Mouse (Mus musculus) cerebellum, postnatal 4 days (tissue): ENCODE results near the gene Wdr46.
A peak's percentile ranks its signal among the peaks of the same experiment; 100 is the strongest.

Source experiments
- DNase-seq, 2 experiments: peaks; one replicate each; pipeline ENCODE4 v3.0.0; 2022; ENCODE audit warnings: low spot score in 2 of 2, mixed read lengths in 1 of 2

The Wdr46 gene

DNA sequence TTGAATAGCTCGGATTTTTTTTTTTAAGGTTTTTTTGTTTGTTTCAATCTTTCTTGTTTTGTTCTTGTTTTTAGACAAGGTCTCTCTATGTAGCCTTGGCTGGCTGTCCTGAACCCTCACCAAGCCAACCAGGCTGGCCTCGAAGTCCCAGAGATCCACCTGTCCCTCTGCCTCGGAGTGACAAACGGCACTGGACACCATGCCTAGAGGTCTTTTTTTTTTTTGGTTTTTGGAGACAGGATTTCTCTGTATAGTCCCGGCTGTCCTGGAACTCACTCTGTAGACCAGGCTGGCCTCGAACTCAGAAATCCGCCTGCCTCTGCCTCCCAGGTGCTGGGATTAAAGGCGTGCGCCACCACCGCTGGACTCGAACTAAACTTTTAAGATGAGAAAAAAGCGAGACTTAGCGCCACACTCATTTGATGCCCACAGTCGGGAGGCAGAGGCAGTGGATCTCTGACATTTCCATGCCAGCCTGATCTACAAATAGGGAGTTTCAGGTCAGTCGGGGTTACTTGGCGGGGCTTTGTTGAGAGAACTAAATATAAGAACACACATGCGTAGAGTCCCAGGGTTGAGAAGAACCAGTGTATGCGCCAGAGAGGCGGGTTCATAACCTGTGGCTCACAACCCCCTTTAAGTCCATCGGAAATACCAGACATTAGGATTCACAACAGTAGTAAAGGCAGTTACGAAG is 12.1 kb upstream of the Wdr46 start:
- no peak for DNase-seq

DNA sequence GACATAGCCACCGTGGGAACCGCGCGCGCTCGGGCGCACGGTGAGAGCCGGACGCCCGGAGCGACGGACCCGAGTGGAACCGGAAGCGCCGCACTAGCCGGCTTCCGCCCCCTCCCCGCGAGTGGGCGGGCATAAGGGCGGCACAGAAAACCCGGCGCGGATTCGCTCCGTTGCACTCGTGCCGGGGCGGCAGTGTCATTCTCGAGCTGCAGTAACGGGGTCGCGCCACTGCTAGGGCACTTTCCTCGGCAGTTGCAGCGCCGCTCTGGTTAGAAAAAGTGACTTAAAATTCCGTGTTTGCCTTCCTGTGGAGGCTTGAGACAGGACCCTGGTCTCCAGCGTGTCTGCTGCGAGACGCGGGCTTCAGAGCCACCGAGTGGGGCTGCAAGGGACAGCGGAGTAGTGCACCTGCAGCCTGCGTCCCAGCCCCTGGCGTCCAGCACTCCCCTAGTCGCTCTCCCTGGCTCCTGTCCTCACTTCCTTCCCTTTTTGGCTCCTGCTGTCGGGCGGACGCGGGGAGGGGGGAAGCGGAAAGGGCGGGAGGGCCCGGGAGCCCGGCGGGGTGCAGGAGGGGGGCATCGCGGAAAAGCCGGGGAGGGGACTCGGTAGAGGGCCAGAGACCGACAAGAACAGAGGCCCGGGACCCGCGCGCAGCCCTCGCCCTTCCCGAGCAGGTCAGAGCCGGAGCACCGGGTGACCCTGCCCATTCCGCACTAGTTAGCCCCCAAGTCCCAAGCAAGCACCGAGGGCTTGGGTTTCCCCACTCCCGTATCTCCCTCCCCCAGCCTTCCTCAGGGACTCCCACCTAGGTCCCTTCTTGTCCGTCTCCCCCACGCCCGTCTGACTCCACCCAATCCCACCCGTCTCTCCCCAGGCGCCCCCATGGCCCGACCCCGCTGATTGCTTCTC is 10.8 kb upstream of the Wdr46 start, which contains the start of gene Rgl2:
Gene Rgl2 (plus strand): TSS at position 173 of the 909 bp plus-strand sequence.
- DNase-seq, result peak; percentile 94 to 98

DNA sequence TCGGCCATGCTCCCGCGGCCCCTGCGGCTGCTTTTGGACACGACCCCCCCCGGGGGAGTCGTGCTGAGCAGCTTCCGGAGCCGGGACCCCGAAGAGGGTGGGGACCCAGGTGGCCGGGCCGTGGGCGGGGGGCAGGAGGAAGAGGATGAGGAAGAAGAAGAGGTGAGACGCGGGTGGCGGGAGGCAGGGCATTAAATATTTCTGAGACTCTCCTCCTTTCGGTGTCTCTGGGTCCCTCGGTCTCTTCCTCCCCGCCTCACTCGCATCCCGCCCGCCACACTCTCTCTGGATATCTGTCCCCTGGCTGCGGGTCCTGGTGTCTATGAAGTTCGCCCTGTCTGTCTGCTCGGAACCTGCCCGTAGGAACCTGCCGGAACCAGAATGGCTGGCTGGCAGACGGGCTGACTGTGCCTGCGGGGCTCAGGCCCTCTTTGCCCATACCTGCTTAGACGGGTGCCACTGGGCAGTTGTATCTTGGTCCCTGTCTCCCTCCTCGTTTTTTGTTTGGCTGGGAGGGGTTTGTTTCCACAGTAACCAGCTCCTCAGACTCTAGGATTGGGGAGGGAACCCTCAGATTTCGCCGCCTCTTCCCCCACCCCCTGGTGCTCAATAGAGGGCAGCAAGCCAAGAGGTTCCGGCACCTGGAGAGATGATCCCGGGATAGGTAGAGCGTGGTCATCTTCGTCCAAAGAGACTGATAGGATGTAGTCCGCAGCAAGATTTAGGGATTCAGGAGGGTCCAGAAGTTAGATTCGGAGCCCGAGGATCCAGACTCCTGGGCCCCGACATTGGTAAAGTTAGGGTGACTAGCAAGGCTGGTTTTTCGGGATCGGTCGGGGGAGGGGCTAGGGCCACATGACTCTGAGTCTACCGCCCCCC is 9.9 kb upstream of the Wdr46 start:
- peak in 1 of 2 experiments; percentile 40 for DNase-seq

DNA sequence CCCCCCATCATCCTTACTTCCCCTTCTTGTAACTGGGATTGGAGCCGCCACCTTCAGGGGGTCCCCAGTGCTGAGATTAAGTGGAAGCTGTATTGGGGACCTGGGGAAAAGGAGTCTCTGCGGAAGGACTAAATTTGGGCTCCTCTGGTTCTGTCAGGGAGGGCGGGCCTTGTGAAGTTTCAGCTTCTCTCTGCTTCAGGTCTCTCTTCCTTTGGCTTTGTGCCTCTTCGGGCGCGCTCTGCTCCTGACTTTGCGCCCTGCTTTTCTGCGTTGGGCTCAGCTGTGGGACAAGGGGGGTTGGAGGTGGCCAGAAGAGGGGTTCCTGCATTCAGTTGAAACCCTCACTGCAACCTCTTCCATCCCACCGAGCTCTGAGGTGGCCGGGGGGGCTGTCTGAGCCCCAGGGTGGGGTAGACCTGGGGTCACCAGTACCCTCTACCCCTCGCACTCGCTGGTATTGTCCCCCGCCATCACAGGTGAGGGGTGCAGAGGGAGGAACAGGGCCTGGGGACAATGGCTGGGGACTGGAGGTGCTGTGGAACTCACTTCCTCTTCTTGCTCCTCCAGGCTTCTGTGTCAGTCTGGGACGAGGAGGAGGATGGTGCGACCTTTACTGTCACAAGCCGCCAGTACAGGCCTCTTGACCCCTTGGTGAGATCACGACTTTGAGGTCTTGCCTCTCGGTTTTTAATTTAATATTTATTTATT is 9.1 kb upstream of the Wdr46 start:
- DNase-seq, result no peak

DNA sequence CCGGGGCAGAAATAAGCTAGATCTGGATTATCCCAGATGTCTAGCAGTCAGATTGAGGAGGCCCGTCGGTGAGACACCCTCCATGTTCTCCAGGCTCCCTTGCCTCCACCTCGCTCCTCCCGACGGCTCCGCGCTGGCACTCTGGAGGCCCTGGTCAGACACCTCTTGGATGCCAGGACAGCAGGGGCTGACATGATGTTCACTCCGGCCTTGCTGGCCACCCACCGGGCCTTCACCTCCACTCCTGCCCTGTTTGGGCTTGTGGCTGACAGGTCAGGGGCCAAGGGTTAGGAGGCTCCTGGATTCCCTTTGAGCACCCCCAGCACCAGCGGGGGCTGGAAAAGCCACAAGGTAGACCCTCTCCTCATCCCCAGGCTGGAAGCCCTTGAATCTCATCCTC is 8.5 kb upstream of the Wdr46 start:
- no peak for DNase-seq

DNA sequence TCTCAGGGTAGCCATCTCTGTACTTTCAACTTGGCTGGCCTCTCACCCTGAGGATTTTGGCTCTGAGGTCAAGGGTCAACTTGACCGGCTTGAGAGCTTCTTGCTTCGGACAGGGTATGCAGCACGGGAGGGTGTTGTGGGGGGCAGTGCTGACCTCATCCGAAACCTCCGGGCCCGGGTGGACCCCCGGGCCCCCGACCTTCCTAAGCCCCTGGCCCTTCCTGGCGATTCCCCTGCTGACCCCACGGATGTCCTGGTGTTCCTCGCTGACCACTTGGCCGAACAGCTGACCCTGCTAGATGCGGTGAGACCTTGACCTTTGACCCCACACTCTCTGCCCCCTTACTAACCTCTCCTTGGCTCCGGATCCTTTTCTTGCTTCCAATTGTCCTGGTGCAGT is 8.0 kb upstream of the Wdr46 start:
- DNase-seq, result no peak

DNA sequence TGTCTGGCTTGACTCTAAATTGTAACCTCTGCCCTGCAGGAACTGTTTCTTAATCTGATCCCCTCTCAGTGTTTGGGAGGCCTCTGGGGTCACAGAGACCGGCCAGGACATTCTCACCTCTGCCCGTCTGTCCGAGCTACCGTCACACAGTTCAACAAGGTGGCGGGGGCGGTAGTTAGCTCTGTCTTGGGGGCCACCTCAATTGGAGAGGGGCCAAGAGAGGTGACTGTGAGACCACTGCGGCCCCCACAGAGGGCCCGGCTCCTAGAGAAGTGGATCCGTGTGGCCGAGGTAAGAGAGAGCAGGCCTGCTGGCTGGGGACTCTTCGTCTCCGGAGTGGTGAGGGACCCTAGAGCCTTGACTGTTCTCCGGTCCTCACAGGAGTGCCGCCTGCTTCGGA is 7.5 kb upstream of the Wdr46 start:
- no peak for DNase-seq

DNA sequence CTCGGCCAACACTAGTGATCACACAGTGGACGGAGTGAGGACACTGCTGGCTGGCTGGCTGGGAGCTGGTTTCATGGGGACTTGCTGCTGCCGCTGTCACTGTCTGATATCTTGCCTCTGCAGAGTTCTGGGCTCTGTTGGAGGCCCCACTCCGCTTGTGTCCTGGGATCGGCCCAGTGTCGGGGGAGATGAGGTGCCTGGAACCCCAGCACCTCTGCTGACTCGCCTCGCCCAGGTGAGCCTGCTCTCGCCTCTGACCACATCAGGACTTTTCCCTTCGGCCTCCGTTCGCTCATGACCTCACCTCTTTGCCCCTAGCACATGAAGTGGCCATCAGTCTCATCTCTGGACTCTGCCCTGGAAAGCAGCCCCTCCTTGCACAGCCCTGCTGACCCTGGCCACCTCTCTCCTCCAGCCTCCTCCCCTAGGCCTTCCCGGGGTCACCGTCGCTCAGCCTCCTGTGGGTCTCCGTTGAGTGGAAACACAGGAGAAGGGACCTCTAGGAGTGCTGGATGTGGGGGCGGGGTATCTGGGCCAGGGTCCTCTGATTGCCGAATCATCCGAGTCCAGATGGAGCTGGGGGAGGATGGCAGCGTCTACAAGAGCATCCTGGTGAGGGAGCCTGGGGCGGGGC is 4.9 kb upstream of the Wdr46 start:
- no peak for DNase-seq

DNA sequence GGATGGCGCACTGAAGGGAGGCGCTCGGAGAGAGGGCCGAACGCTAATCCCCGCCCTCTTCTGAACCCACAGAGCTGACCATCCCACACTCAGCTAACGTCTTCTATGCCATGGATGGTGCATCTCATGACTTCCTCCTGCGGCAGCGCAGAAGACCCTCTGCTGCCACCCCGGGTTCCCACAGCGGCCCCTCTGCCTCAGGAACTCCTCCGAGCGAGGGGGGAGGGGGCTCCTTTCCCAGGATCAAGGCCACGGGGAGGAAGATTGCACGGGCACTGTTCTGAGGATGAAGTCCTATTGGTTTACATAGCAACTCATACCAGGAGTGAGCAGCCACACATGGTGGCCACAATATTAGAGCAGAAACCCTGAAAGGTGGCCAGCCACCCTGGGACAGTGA is 3.5 kb upstream of the Wdr46 start:
- no peak for DNase-seq

DNA sequence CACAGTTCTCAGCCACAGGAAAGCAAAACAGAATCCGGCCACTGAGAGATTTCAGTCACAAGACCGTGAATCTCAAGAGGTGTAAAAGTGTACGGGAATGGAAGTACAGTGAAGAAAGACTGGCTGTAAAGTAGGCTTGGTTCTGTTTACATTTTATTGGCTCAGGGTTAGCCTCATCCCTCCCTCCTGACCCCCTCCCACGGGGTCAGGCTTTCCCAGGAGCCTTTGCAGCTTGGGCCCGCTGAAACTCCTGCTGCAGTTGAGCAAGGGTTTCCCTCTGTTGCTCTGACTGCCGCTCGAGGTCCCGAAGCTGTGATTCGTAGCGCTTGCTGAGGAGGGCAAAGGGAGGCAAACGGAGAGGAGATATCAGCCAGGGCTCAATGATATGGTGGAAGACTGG is 1.7 kb upstream of the Wdr46 start:
- DNase-seq, result no peak

DNA sequence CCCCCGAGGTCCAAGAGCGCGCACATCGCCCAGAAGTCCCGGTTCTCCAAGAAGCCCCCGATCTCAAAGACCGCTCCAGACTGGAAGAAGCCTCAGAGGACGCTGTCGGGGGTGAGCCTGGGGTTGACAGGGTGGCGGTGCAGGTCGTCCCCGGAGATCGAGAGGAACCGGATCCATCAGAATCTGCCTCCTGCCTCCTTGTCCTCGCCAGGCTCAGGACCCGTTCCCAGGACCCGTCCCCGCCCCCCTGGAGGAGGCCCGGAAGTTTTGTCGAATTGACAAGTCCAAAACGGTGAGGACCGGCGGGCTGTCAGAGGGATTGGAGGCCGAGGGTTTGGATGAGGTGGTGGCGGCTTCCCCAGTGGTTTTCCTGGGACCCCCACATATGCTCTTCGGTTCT is 521 bp downstream of the Wdr46 start:
- no peak for DNase-seq

DNA sequence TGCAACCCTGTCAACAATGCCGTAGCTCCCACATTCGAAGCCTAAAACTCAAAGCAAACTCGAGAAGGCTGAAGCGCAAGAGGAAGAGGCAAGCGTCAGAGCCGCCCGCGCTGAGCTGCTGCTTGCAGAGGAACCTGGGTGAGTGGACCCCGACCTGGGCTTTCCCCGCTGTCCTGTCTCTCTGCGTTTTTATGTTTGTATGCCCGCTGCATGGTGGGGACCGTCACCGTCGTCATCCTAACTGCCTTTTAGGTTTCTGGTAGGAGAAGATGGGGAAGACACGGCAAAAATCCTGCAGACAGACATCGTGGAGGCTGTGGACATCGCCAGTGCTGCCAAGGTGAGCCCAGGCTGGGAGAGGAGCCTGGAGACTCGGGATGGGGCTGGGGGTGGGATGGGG is 921 bp downstream of the Wdr46 start:
- no peak for DNase-seq

DNA sequence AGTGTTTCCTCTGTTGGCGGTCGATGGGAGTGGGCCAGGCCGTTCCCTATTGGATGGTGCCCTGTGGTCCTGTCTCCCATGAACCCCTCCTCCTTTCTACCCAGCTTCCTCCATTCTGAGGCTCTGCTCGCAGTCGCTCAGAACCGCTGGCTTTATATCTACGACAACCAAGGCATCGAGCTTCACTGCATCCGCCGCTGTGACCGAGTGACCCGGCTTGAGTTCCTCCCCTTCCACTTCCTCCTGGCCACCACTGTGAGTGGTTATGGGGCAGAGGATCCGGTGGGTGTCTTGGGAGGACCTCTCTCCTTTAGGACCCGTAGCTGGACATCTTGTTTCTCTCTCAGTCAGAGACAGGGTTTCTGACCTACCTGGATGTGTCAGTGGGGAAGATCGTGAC is 3.0 kb downstream of the Wdr46 start:
- DNase-seq, result no peak

DNA sequence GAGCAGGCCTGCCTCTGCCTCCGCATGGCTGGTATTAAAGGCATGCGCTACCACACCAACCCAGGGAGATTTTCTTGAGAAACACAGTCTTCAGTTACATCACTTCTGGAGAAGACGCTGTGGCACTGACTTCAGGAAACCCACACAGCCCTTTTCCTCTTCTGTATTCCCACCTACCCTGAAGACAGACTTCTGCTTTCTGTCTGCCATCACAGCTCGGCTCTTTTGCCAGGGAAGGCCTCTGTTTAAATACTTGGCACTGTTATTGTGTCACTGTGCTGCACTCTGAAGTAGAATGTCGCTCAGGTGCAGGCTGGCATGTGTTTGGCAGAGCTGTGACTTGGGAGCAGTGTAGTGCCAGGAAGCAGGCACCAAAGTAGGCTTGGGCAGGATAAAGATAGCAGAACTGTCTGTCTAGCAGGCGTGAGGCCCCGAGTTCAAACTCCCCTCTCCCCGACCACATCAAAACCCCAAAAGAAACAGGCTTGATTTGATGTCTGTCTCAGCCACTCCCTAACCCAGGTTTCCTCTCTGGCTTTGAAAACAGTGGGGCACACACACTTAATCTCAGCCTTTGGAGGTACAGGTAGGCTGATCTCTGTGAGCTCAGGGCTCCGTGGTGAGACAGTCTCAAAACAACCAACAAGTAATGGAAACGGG is 7.1 kb downstream of the Wdr46 start:
- no peak for DNase-seq

DNA sequence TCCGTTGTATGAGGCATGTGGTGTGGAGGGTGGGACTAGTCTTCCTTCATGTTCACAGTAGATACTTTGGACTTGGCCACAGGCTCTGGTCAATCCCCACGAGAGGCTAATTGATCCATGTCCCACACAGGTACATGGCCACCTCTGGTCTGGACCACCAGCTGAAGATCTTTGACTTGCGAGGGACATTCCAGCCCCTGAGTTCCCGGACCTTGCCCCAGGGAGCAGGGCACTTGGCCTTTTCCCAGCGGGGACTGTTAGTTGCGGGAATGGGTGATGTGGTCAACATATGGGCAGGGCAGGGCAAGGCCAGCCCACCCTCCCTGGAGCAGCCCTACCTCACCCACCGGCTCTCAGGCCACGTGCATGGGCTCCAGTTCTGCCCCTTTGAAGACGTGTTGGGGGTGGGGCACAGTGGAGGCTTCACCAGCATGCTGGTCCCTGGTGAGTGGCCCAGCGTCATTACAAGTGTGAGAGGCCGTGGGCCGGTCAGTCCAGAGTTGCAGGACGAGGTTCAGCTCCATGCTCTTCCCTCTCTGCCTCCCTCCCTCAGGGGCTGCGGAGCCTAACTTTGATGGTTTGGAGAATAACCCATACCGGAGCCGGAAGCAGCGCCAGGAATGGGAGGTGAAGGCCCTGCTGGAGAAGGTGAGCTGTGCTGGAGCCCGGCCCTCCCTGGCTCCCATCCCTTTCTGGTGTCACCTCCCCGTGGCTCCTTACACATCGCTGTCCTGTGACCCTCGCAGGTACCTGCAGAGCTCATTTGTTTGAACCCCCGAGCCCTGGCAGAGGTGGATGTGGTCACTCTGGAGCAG is 7.8 kb downstream of the Wdr46 start:
- DNase-seq, result no peak

DNA sequence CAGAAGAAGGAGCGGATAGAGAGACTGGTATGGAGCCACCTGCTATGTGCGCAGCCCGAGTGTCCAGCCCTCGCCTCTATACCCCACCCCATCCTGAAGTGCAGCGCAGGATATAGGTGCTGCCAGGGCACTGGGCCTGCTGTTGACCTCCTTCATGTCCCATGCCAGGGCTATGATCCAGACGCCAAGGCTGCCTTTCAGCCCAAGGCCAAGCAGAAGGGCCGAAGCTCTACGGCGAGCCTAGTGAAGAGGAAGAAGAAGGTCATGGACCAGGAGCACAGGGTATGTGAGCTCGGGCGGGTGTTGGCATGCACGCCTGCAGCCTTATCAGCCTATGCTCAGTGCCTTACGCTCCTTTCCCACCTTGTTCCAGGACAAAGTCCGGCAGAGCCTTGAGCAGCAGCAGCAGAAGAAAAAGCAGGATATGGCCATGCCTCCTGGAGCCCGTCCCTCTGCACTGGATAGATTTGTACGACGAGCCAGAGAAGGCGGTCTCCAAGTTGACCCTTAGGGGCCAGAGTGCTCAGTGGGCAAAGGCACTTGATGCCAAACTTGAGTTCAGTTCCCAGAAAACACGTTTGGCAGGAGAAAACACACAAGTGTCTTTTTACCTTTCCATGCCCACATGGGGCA is 8.6 kb downstream of the Wdr46 start:
- no peak for DNase-seq

DNA sequence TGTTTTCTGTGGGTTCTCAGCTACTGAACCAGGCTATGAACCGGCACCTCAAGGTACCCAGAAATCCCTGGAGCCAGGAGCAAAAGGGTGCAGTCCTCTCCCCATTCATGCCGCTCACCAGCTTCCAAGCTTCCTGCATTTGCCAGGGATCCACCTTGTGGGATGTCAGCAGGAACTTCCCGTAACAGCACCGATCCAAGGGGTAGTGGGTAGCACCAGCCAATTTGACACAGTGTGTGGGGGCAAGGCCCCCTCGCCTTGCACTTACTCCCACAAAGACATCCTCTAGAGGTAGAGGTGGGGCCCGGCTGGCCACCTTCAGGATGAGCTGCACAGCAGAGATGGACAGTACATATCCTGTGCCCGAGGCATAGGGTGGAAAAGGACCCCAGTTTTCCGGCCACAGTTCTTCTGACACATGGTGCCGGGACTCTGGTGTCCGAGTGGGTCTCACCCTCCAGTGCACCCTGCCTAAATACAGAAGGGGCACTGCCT is 9.7 kb downstream of the Wdr46 start:
- DNase-seq, result no peak

DNA sequence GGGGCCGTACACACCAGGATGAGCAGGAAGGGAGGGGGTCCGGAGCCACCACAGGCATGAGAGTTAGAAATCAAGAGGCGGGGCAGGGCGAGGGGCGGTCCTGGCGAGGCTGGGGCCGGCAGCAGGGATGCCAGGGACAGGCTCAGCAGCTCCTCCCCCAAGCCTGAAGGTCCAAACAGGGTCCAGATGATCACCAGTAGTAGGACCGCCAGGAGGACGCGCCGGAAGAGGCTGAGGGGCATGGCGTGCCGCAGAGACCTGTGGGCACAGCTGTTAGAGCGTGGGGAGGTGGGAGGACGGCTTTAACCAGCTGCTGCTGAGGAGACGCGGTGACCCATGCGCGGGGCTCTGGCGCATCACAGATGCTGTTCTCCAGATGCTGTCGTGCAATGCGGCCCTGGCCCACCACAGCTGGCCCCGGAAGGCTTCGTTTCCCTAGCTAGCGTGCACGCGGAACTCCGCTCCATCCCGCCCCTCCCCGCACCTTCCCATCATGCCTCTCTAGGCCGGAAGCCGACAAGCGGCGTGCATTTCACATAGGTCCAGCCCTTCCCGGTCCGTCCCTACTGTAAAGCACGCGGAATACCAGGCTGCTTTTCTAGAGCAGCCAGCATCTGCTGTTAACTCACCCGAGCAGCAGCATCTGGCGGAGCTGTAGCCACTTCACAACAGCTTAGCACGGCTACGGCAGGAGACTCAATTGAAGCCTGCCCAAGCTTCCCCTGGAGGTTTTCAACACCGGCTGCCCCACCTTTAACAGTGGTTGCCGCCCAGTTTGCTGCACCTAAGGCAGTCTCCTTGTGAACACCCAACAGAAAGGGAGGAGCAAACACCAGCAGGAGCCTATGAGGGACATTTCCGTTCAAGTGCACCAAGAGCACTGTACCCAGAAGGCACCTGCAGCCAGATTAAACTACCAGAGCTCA is 10.8 kb downstream of the Wdr46 start, which contains the start of gene B3galt4:
Gene B3galt4 (minus strand): TSS at position 468 of the 926 bp plus-strand sequence.
- peak in 1 of 2 experiments; percentile 73 for DNase-seq
